Mouse (Mus musculus): ENCODE measurements around the gene Aox3.

DNA sequence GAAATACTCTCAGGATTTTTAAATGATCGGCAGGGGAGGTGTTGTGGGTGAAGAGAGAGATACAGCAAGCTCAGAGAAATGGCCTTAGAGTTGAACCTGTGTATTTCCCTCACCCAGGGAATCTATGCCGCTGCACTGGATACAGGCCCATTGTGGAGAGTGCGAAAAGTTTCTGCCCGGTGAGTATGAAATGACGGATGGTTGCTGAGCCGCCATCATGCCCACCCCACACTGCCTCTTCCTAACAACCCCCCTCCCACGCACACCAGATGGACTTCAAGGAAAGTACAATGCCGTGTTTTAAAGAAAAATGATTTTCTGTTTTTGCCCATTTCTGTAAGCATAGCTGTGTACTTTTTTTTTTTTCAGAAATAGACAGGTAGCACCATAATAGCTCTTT is 12.0 kb downstream of the Aox3 start:
- TF ChIP-seq ZNF384 (IDR thresholded peaks at IDR 0.05; ENCODE audit: low read depth, low read length) (no peak), MAFK (IDR thresholded peaks at IDR 0.05; ENCODE audit: insufficient read depth, low read depth, low read length) (no peak), ZC3H11A (IDR thresholded peaks at IDR 0.05; ENCODE audit: borderline replicate concordance, low read depth, low read length) (no peak), CHD2 (IDR thresholded peaks at IDR 0.05; ENCODE audit: low read depth, low read length) (no peak), HCFC1 (IDR thresholded peaks at IDR 0.05; ENCODE audit: borderline replicate concordance, insufficient read depth, low read length) (no peak)

All from ES-E14 (cell line).